Mouse (Mus musculus) hindbrain, embryonic 15.5 days (tissue): Measurements from ENCODE around the gene Thbs1. TPM values are rescaled to one million over a fixed set of nuclear protein-coding genes. Genes with fewer than 3 reads are reported as not detected.

Experiments
- ATAC-seq: fragments of 200-750 bp; cut with Nextera tagmentation; 2 replicates; pipeline ENCODE4 v1.8.0; 2017; ENCODE audit warnings: low read depth, moderate number of reproducible peaks, moderate TSS enrichment; ENCODE audit not compliant: low FRiP score
- H3K27ac ChIP-seq: fragments of 300-500 bp; sonication (generic); replicated peaks from 2 replicates; pipeline ENCODE4 v1.5.1; 2015; ENCODE audit warnings: mild to moderate bottlenecking, inconsistent platforms
- H3K27me3 ChIP-seq: fragments of 300-500 bp; sonication (generic); 2 replicates; pipeline ENCODE4 v1.6.1; 2015; ENCODE audit warnings: control low read depth, inconsistent platforms
- H3K36me3 ChIP-seq: fragments of 300-500 bp; sonication (generic); 2 replicates; pipeline ENCODE4 v1.6.1; 2015; ENCODE audit warnings: control low read depth, inconsistent platforms
- H3K4me1 ChIP-seq: fragments of 300-500 bp; sonication (generic); replicated peaks from 2 replicates; pipeline ENCODE4 v1.6.1; 2015; ENCODE audit warnings: control low read depth, inconsistent platforms
- H3K4me2 ChIP-seq: fragments of 300-500 bp; sonication (generic); 2 replicates; pipeline ENCODE4 v1.6.1; 2015; ENCODE audit warnings: moderate library complexity, mild to moderate bottlenecking, inconsistent platforms
- H3K4me3 ChIP-seq: fragments of 300-500 bp; sonication (generic); 2 replicates; pipeline ENCODE4 v1.5.1; 2015; ENCODE audit warnings: mild to moderate bottlenecking, inconsistent platforms
- H3K9ac ChIP-seq: fragments of 300-500 bp; sonication (generic); 2 replicates; pipeline ENCODE4 v1.6.1; 2015; ENCODE audit warnings: inconsistent platforms
- H3K9me3 ChIP-seq: fragments of 300-500 bp; sonication (generic); 2 replicates; pipeline ENCODE4 v1.6.1; 2016; ENCODE audit warnings: control low read depth, inconsistent platforms
- WGBS: fragments of 180-500 bp; shearing (Covaris S2); methylation state at CpG from one replicate; pipeline ENCODE4 v1.1.7; 2015; 5-methylcytosine and 5-hydroxymethylcytosine counted together
- polyA plus RNA-seq: library from polyadenylated mRNA; unstranded; fragments of >200 nt; fragmentation: Nextera tagmentation; extraction: Ambion mirVana; gene quantifications from 2 replicates; pipeline ENCODE4 v1.2.1, GENCODE M21; 2015

Thbs1 gene
- polyA plus RNA-seq, 1 experiment from 2014 or later, result 6.9 TPM

DNA sequence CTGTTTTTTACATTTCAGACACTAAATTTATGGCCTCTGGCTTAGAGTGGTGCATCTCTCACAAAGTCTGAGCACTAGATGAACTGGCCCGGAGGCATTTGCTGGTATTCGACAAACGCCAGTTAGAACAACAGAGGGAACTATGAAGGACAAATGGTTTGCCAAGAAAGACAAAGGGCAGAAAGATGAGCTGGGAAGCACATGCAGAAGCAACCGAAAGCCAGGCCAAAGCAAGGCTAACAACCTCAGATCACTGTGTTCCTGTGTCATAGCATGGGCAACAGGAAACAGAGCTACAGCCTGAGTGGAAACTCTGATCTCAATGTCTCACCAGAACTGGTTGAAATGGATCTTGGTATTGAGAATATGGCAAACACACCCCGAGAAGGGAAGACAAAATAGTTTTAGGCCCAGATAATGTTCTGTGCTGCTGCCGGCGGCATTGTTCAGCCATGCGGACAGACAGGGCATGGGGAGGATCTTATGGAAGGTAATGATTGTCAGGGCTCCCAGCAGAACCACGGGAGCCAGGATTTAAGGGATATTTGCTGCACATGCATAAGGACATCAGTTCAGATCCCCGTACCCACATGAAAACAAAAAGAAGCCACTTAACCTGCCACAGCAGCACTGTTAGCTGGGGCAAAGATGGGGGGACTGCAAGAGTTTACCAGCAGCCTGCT lies 24.5 kb upstream of the Thbs1 start:
- H3K4me1 ChIP-seq, result no peaks in the 10 kb centered on the region

DNA sequence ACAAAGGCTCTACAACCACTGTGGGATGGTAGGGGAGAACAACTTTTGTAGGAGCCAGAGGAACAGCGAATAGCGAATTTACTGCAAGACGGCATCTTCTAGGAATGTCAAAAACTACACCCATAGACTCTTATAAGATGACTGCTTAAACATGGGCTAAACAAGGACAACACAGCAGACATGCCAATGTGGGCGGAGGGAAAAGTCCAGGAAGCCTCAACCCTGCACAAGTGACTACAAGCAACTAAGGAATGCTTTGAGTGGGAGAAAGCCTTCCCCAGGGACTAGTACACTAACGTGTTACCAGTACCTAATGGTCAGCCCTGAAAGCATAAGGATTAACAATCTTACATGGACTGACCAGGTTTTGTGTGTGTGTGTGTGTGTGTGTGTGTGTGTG lies 20.4 kb upstream of the Thbs1 start:
- no peak overlapping the region for H3K27ac ChIP-seq
- 89% methylated on average over 5 of the region's 5 CpGs for WGBS
- no peaks in the 10 kb centered on the region for H3K36me3 ChIP-seq
- no peaks in the 10 kb centered on the region for H3K27me3 ChIP-seq
- H3K9me3 ChIP-seq, result no peaks in the 10 kb centered on the region
- no peak overlapping the region for H3K9ac ChIP-seq
- H3K4me2 ChIP-seq, result no peak overlapping the region
- no peak overlapping the region for H3K4me3 ChIP-seq
- ATAC-seq, result no peak
- H3K4me1 ChIP-seq, result no peaks in the 10 kb centered on the region

More for the DNA sequence above, 24.5 kb upstream of the Thbs1 start:
- Histone ChIP-seq H3K36me3 (no peaks in the 10 kb centered on the region), H3K27me3 (no peaks in the 10 kb centered on the region), H3K9me3 (no peaks in the 10 kb centered on the region), H3K4me2 (no peak overlapping the region), H3K9ac (no peak overlapping the region), H3K27ac (no peak overlapping the region), H3K4me3 (no peak overlapping the region)
- 74% methylated on average over 10 of the region's 10 CpGs for WGBS
- ATAC-seq, result no peak

DNA sequence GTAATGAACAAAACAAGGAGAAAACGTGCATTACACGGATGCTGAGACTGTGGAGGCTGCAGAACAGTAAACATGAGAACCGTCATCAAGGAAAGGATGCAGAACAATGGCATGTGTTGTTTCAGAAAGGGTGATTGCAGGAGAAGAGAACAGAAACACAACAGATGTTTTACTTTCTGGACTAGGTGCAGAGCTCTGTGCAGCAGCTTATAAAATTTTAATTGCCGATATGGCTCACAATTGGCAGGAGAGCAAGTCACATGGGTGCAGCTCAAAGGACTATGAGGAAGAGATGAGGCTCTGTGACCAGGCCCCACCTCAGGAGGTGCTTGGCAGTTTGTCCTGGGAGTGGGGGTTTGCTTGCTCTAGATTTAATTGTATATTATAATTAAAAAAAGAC lies 12.6 kb upstream of the Thbs1 start:
- 67% methylated on average over 4 of the region's 4 CpGs for WGBS
- Histone ChIP-seq H3K4me3 (no peak overlapping the region), H3K36me3 (no peaks in the 10 kb centered on the region), H3K27ac (no peak overlapping the region), H3K4me1 (no peaks in the 10 kb centered on the region), H3K9me3 (no peaks in the 10 kb centered on the region), H3K9ac (no peak overlapping the region), H3K4me2 (no peak overlapping the region), H3K27me3 (no peaks in the 10 kb centered on the region)
- no peak for ATAC-seq

DNA sequence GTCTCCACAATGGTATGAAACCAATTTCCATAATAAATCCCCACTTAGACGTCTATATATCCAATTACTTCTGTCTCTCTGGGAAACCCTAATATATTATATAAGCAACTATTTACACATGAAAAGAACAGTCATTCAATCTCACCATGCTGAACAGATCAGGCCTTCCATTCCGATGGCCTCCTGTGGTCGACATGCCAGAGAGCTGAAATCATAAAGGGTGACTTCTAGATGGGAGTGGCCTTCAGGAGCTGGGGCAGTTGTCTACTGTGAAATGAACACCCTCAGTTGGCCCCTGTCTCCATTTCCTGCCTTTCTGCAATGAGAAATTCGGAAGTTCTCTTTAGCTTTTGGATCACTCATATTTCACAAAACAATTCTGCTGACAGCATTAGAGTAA lies 9.5 kb upstream of the Thbs1 start:
- Histone ChIP-seq H3K4me1 (no peaks in the 10 kb centered on the region), H3K36me3 (no peaks in the 10 kb centered on the region), H3K27ac (no peak overlapping the region), H3K4me2 (no peak overlapping the region), H3K27me3 (no peaks in the 10 kb centered on the region), H3K4me3 (no peak overlapping the region), H3K9me3 (no peaks in the 10 kb centered on the region), H3K9ac (no peak overlapping the region)
- ATAC-seq, result no peak
- WGBS, result 41% methylated on average over 4 of the region's 4 CpGs

DNA sequence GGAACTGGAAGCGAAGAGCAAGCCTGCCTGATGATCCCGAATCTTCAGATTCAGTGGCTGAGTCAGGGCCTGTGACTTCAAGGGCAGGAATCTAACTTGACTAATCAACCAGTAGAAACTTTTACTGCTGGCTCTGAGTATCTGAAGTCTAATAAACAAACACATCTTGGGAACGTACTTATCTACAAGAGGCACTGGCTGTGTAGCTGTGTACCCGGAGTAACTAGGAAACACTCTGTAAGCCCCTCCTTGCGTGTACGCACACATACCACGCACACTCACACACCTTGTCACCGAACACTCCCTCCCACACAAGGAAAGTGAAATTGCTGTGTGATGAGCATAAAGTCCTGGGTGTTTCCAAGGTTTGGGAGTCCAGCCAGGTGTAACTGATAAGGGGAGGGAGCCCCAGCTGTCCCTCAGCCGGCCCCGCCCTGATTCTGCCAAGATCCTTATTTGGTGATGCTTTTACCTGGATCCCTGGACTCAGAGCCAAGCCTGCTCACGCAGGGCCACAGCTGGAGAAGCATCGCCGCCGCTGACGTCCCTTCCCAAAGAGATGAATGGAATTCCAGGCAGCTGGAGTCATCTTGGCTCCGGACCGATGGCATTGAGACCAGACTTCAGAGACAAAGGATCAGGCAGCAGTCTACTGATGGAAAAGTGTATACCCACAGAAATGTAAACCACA lies 1.3 kb upstream of the Thbs1 start:
- Histone ChIP-seq H3K27me3 (peaks cover 11% of the 10 kb centered on the region), H3K4me2 (peak overlapping the region; percentile 97), H3K27ac (no peak overlapping the region), H3K9me3 (no peaks in the 10 kb centered on the region), H3K4me3 (peak overlapping the region; percentile 48), H3K9ac (peak overlapping the region; percentile 6; the same call in 1 of the 2 replicates), H3K36me3 (no peaks in the 10 kb centered on the region), H3K4me1 (peaks cover 34% of the 10 kb centered on the region)
- ATAC-seq, result 0 out of 2 replicates have a peak, but pooled peaks have one; percentile 24
- WGBS, result 35% methylated on average over 17 of the region's 17 CpGs

- Histone ChIP-seq H3K27me3 (peaks cover 11% of the 10 kb centered on the region), H3K27ac (no peak overlapping the region), H3K9me3 (no peaks in the 10 kb centered on the region), H3K4me2 (peak overlapping the region; percentile 97), H3K9ac (peak overlapping the region; percentile 35), H3K4me3 (peak overlapping the region; percentile 48), H3K36me3 (no peaks in the 10 kb centered on the region), H3K4me1 (peaks cover 42% of the 10 kb centered on the region)
- ATAC-seq, result peak; percentile 80
- under 1% methylated on average over 16 of the region's 16 CpGs for WGBS
These were observed 574 bp upstream of the Thbs1 start for GRCm38 (mm10) chr2:118111116-118111487.

- H3K27ac ChIP-seq, result no peak overlapping the region
- no peak overlapping the region for H3K9ac ChIP-seq
- peak overlapping the region; percentile 48 for H3K4me3 ChIP-seq
- 25% methylated on average over 5 of the region's 5 CpGs for WGBS
- no peaks in the 10 kb centered on the region for H3K36me3 ChIP-seq
- peak overlapping the region; percentile 97 for H3K4me2 ChIP-seq
- no peak for ATAC-seq
- H3K4me1 ChIP-seq, result peaks cover 49% of the 10 kb centered on the region
- peaks cover 11% of the 10 kb centered on the region for H3K27me3 ChIP-seq
- H3K9me3 ChIP-seq, result no peaks in the 10 kb centered on the region
These were observed 762 bp downstream of the Thbs1 start for GRCm38 (mm10) chr2:118112438-118112837.

DNA sequence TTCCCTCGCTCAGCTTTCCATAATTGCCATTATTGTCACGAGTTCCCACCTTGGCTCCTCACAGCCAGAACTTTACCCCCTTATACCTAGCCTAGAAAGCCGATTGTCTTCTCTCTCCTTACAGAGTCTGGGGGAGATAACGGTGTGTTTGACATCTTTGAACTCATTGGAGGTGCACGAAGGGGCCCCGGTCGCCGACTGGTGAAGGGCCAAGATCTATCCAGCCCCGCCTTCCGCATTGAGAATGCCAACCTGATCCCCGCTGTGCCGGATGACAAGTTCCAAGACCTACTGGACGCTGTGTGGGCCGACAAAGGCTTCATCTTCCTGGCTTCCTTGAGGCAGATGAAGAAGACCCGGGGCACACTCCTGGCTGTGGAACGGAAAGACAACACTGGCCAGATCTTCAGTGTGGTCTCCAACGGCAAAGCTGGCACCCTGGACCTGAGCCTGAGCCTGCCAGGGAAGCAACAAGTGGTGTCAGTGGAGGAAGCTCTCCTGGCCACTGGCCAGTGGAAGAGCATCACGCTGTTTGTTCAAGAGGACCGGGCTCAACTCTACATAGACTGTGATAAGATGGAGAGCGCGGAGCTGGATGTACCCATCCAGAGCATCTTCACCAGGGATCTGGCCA lies 1.3 kb downstream of the Thbs1 start:
- Histone ChIP-seq H3K4me3 (peak overlapping the region; percentile 48), H3K27ac (no peak overlapping the region), H3K4me1 (peaks cover 49% of the 10 kb centered on the region), H3K27me3 (peaks cover 11% of the 10 kb centered on the region), H3K4me2 (peak overlapping the region; percentile 97), H3K9ac (no peak overlapping the region), H3K9me3 (no peaks in the 10 kb centered on the region), H3K36me3 (no peaks in the 10 kb centered on the region)
- 43% methylated on average over 21 of the region's 21 CpGs for WGBS
- no peak for ATAC-seq

DNA sequence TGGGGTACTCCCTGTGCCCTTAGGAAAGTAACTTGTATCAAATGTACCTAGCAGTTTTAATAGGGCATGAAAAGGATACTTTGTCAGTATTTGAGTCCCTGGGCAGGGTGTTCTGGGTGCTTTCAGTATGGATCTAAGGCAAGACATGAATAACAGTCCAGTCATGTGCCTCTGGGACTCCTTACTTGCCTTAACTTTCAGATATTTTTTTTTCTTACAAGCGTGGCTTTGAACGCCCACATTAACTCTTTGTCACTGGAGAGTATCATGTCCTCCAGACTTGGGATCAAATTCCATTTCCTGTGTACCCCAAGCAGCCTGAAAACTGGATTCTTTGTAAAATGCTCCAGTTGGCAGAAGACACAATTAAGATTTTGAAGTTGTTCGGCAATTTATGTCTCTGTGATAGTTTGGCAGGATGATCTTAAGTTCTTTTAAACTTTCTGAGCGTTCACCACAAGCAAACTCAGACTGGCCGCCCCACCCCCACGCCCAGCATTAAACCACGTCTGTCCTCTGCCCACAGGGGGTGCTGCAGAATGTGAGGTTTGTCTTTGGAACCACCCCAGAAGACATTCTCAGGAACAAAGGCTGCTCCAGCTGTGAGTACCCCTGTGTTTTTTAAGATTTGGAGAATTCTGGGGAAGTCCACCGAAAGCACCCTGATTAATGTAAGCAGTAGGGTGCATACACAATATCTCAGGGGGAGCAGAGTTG lies 2.3 kb downstream of the Thbs1 start:
- Histone ChIP-seq H3K9ac (no peak overlapping the region), H3K9me3 (no peaks in the 10 kb centered on the region), H3K27ac (no peak overlapping the region), H3K4me2 (peak overlapping the region; percentile 97), H3K36me3 (no peaks in the 10 kb centered on the region), H3K27me3 (peaks cover 11% of the 10 kb centered on the region), H3K4me1 (peaks cover 49% of the 10 kb centered on the region), H3K4me3 (0 out of 2 replicates have a peak overlapping the region, but pooled peaks have one; percentile 48)
- ATAC-seq, result no peak
- 38% methylated on average over 8 of the region's 8 CpGs for WGBS

GRCm38 (mm10) chr2:118114671-118115070 lies 3.0 kb downstream of the Thbs1 start:
- H3K27ac ChIP-seq, result no peak overlapping the region
- H3K4me1 ChIP-seq, result peaks cover 49% of the 10 kb centered on the region
- peak overlapping the region; percentile 97; the same call in 1 of the 2 replicates for H3K4me2 ChIP-seq
- WGBS, result 67% methylated on average over 10 of the region's 10 CpGs
- no peaks in the 10 kb centered on the region for H3K9me3 ChIP-seq
- peaks cover 10% of the 10 kb centered on the region for H3K27me3 ChIP-seq
- H3K36me3 ChIP-seq, result no peaks in the 10 kb centered on the region
- H3K9ac ChIP-seq, result no peak overlapping the region
- ATAC-seq, result no peak
- H3K4me3 ChIP-seq, result no peak overlapping the region

- no peak overlapping the region for H3K4me3 ChIP-seq
- 75% methylated on average over 7 of the region's 7 CpGs for WGBS
- H3K9me3 ChIP-seq, result no peaks in the 10 kb centered on the region
- ATAC-seq, result no peak
- H3K36me3 ChIP-seq, result no peaks in the 10 kb centered on the region
- no peak overlapping the region for H3K27ac ChIP-seq
- no peak overlapping the region for H3K9ac ChIP-seq
- peaks cover 6% of the 10 kb centered on the region; the same call in 1 of the 2 replicates for H3K27me3 ChIP-seq
- H3K4me2 ChIP-seq, result 0 out of 2 replicates have a peak overlapping the region, but pooled peaks have one; percentile 97
- peaks cover 45% of the 10 kb centered on the region for H3K4me1 ChIP-seq
These were observed 4.0 kb downstream of the Thbs1 start for GRCm38 (mm10) chr2:118115647-118116046.
